Mouse (Mus musculus): ENCODE measurements around the gene Olfr1270.
"Not testable (repeated sequence)": the region's sequence is repeated elsewhere in the genome, so short reads cannot be mapped to it uniquely, and the experiment has no call there.

Gene Olfr1270

GRCm38 (mm10) chr2:90152991-90153390, at the start of gene Olfr1270:
Gene Olfr1270 (minus strand): TSS chr2:90153091.
- DNase-seq (ENCODE audit: low spot score): no peak

GRCm38 (mm10) chr2:90199606-90200005, 46.7 kb upstream of the Olfr1270 start:
- not testable (repeated sequence) for DNase-seq (ENCODE audit: low spot score)

GRCm38 (mm10) chr2:90195285-90195684, 42.4 kb upstream of the Olfr1270 start:
- DNase-seq (ENCODE audit: low spot score): not testable (repeated sequence)

GRCm38 (mm10) chr2:90194750-90195149, 41.9 kb upstream of the Olfr1270 start:
- DNase-seq (ENCODE audit: low spot score): not testable (repeated sequence)

- not testable (repeated sequence) for DNase-seq (ENCODE audit: low spot score)
Measured at GRCm38 (mm10) chr2:90187082-90187481, 34.2 kb upstream of the Olfr1270 start.

- not testable (repeated sequence) for DNase-seq (ENCODE audit: low spot score)
Measured at GRCm38 (mm10) chr2:90186082-90186481, 33.2 kb upstream of the Olfr1270 start.

GRCm38 (mm10) chr2:90153916-90154315, 1.0 kb upstream of the Olfr1270 start:
- no peak for DNase-seq (ENCODE audit: low spot score)

GRCm38 (mm10) chr2:90142196-90142595, 10.7 kb downstream of the Olfr1270 start, which contains the start of gene Olfr32:
Gene Olfr32 (minus strand): TSS chr2:90142296.
- no peak for DNase-seq (ENCODE audit: low spot score)

- no peak for DNase-seq (ENCODE audit: low spot score)
Measured at GRCm38 (mm10) chr2:90121312-90121711, 31.6 kb downstream of the Olfr1270 start, which contains the start of gene Olfr1269. Gene Olfr1269 (minus strand): TSS chr2:90121412.
